Mouse (Mus musculus) heart, adult 8-10 months (tissue): ENCODE results near the gene Josd2. TPM values are rescaled to one million over a fixed set of nuclear protein-coding genes. Genes with fewer than 3 reads are reported as not detected.

Source experiments
- DNase-seq: peaks from one replicate; pipeline ENCODE4 v3.0.0; 2022; ENCODE audit warnings: low spot score
- total RNA-seq, 4 experiments: library from RNA; stranded (reverse); gene quantifications; 2 replicates each; pipeline ENCODE4 v1.2.4; 2022

Josd2 gene
- total RNA-seq, 4 experiments from 2014 or later = 109 to 130 (median 125) TPM

- DNase-seq = no peak
These were observed 21.5 kb upstream of the Josd2 start for GRCm38 (mm10) chr7:44446070-44446855.

- DNase-seq = no peak
These were observed 14.5 kb upstream of the Josd2 start for GRCm38 (mm10) chr7:44453256-44453655.

- DNase-seq = no peak
These were observed 11.5 kb upstream of the Josd2 start for GRCm38 (mm10) chr7:44456302-44456701.

GRCm38 (mm10) chr7:44460067-44460466 lies 7.7 kb upstream of the Josd2 start:
- DNase-seq = no peak

GRCm38 (mm10) chr7:44460767-44461502 lies 6.8 kb upstream of the Josd2 start:
- no peak for DNase-seq

GRCm38 (mm10) chr7:44461503-44462217 lies 6.1 kb upstream of the Josd2 start:
- DNase-seq = no peak

GRCm38 (mm10) chr7:44462218-44463055 lies 5.3 kb upstream of the Josd2 start:
- DNase-seq = no peak

- DNase-seq = no peak
These were observed 4.7 kb upstream of the Josd2 start for GRCm38 (mm10) chr7:44463056-44463425.

GRCm38 (mm10) chr7:44463556-44464225 lies 4.1 kb upstream of the Josd2 start:
- no peak for DNase-seq

GRCm38 (mm10) chr7:44464511-44464910 lies 3.3 kb upstream of the Josd2 start:
- no peak for DNase-seq

GRCm38 (mm10) chr7:44465111-44465510 lies 2.7 kb upstream of the Josd2 start, which contains the start of gene Aspdh:
Gene Aspdh (plus strand): TSS chr7:44465391.
- DNase-seq = no peak

- DNase-seq = no peak
These were observed 1.5 kb upstream of the Josd2 start for GRCm38 (mm10) chr7:44466006-44466887.

GRCm38 (mm10) chr7:44466888-44467311 lies 880 bp upstream of the Josd2 start:
- DNase-seq = no peak

GRCm38 (mm10) chr7:44468644-44469285 lies 985 bp downstream of the Josd2 start:
- DNase-seq = no peak

- DNase-seq = no peak
These were observed 2.2 kb downstream of the Josd2 start for GRCm38 (mm10) chr7:44469677-44470675.

- no peak for DNase-seq
These were observed 3.2 kb downstream of the Josd2 start for GRCm38 (mm10) chr7:44470696-44471612.
